Mouse (Mus musculus) monocyte, adult 2 months (primary cell): ENCODE results near the gene Dnm1.

Experiments used
- DNase-seq, 2 experiments: peaks; one replicate each; pipeline ENCODE4 v3.0.0; 2022; ENCODE audit warnings: low spot score in 2 of 2, low read depth in 1 of 2

Gene Dnm1

DNA sequence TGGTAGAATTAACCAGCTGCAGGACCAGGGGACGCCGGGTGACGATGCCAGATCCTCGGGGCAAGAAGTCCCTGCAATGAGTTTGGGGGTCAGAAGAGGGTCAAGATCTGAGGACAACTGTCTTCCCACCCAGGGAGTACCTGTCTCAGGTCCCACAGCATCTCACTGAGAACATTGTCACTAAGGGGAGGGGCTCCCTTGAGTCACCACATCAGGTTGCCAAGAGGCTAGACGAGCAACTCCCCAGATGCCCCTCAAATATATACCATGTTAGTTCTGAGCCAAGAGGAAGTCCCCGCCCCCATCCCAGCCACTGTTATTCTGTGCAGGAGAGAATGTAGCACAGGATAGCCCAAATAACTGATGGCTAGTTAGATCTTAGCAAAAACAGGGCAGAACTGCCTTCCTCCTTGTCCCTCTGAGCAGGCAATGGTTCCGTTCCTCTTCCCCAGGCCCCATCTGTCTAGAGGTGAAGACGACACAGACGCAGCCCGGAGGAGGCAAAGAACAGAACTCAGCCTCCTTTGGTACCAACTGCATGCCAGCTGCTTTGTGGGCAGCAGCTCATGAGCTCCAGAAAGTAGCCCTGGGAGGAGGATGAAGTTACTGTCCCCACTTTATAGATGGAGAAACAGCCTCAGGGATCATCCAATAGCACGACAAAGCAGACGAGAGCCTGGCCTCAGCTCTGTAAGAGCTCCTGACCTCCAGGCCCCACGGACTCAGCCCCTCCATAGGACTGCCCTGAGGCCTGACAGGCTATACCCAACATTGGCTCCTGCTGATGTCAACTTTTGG, 12.1 kb downstream of the Dnm1 start:
- no peak for DNase-seq

DNA sequence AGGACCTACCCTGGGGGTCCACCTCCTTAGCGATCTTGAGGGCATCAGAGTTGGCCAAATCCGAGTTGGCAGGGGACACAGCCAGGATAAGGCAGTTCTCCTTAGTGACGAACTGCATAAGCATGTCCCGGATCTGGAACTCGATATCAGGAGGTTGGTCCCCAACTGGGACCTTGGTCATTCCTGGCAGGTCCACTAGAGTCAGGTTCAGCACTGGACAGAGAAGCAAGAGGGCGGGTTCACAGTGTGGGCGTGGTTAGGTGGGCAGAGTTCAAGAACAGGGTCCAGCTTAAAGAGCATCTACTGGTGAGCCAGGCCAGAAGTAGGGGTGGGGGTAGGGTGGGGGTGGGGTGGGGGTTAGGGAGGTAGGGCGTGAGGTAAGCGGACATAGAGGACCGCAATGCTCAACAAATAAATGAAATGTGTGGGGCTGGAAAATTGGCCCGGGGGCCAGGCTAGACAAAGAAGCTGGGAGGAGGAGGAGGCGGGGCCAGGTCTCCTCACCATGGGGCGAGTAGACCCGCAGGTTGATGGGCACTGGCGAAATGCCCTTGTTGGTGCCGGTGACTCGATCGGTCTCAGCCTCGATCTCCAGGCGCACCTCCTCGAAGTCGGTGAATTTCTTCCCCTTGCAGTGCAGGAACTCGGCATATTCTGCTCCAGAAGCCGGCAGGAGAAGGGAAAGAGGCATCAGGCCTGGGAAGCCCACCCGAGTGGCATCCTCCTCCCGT, 13.1 kb downstream of the Dnm1 start:
- DNase-seq = no peak

GRCm38 (mm10) chr2:32335888-32336287, 17.2 kb downstream of the Dnm1 start:
- DNase-seq = no peak

DNA sequence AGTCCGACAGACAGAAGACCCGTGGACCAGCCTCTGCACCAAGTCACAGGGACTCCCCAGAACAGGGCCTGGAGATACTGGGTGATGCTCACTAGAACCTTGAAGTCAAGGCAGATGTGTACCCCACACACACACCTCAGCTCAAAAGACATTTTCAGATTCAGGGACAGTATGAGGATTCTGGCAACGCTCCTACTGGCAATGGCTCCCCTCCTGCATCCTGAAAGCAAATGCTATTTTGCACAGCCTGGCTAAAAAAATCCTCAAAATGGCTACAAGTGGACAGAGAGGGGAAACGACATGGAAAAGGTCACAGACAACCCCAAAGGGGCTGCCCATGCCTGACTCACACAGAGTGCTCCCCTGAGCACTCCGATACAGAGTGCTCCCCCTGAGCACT, 21.0 kb downstream of the Dnm1 start:
- DNase-seq = no peak

DNA sequence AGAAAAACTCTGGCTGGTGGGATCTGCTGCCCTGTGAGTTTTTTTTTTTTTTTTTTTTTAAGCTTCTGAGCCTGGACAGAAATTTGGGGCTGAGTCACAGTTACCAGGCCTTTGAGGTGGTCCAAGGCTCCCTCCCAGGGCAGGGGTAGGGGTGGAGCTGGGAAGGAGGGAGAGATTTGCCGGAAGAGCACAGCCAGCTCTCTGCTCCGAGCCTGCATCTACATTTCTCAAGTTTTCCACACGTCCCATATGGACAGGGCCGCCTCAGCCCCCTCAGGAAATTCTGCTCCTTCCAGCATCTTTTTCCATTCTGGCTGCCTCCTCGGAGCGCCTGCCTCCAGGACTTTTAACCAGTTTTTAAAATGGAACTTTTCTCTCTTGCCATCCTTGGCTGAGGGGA, 23.6 kb downstream of the Dnm1 start:
- DNase-seq = no peak

GRCm38 (mm10) chr2:32328911-32329460, 24.2 kb downstream of the Dnm1 start:
- no peak for DNase-seq

DNA sequence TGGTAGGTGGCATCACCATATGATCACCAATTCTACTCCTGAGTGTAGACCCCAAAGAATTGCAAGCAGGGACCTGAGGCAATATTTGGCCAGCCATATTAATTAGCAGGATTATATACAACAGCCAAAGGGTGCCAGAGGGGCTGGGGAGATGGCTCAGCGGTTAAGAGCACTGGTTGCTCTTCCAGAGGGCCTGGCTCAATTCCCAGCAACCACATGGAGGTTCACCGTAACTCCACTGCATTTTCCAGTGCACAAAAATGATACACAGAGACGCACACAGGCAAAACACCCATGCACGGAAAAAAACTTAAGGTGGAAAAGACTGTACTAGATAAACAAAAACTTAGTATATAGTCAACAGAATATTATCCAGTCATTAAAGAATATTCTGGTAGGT, 25.9 kb downstream of the Dnm1 start:
- DNase-seq = no peak

DNA sequence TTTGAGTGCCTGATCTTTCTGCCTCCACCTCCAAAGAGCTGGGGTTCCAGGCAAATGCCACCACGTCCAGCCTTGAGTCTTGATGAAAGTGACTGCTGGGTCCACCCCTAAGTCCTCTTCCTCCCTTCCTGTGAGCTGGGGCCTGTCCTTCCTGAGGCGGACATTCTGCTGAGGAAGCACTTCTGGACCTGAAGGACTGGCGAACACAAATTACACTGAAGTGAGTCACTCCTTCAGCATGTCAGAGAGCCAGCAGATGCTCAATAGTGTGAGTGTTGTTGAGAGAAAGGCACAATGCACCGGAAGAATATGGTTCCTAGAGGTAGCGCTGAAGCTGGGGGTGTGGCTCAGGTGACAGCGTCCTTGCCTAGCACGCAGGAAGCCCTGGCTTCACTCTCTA, 27.8 kb downstream of the Dnm1 start:
- no peak for DNase-seq

GRCm38 (mm10) chr2:32324322-32324721, 28.8 kb downstream of the Dnm1 start:
- no peak for DNase-seq

DNA sequence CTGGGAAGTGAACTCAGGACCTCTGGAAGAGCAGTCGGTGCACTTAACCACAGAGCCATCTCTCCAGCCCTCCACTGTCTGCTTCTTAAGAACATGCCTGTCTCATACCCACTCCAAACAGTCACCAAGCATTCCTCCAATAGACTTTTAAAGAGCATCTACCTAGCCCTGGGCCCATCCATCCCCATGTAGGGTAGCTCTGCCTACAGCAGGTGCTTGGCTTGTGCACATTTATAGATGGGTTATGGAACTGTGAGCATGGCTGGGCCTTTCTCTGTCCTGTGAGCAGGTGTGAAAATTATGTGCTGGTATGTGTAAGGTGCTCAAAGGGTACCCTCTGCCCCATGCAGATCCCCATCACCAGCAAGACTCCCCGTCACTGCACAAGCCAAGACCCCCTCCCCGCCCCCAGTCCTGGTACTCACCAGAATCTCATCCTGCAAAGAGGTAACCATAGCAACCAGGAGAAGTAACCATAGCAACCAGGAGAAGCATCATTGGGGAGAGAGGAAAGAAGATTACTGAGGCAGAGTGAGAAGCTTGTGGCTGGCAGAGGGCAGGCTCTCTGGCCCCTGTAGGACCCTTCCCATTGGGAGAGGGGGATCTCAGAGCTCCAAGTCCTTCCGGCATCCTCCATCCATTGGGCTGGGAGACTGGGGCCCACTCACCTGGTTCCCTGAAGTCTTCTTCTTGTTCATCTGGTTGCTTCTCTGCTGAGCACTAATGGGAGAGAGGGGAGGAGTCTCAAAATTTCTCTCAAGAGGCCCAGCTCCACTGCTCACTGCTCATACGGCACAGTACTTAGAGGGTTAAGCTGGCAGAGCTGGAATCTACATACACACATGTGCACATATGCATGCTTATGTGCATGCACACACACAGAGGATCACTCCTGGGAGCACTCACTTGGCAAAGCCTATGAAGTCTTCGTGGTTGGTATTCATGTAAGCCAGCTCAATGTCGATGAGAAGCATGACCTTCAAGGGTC, 30.1 kb downstream of the Dnm1 start:
- no peak for DNase-seq

- DNase-seq = no peak
These were observed 31.4 kb downstream of the Dnm1 start for GRCm38 (mm10) chr2:32321591-32322298.

- DNase-seq = no peak
These were observed 32.4 kb downstream of the Dnm1 start for GRCm38 (mm10) chr2:32320721-32321120.

DNA sequence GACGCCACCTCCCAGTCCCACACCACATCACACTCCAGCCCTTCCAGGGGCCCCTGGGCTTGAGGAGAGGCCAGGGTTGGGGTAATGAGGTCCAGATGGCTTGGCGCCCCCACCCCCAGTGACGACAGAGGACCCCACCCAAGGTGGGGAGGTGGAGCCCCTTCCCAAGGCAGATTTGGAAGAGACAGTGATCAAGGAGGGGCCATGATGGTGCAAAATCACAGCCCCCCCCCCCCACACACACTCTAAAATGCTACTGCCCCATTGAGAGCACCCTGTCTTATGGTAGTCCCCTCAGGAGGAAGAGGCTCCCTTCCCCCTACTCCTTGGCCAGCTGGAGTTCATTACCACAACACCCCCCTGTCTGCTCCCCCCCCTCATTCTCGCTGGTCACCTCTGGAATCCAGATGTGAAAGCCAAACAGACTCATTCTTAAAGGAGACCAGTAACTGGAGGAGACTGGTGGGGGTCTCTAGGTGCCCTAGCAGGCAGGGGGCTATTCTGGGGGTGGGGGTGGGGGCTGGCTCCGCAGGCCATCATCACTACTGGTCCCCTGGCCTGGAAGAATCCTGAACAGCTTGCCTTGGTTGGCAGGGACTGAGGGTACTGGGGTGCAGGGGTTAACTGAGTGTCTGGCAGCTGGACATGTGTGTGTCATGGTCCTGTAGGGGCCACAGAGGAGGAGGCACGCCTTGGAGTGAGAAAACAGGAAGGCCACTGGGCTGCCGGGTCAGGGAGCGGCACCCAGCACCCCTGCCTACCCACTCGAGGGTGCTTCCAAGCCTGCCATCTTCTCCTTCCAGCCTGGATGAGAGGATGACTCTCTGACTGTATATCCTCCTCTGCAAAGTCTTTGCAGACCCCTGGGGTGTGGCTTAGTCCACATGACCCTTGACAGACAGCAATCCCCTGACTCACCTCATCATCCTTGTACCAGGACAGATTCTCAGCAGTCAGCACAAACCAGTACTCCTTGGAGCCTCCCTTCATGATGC, 33.3 kb downstream of the Dnm1 start:
- no peak for DNase-seq

DNA sequence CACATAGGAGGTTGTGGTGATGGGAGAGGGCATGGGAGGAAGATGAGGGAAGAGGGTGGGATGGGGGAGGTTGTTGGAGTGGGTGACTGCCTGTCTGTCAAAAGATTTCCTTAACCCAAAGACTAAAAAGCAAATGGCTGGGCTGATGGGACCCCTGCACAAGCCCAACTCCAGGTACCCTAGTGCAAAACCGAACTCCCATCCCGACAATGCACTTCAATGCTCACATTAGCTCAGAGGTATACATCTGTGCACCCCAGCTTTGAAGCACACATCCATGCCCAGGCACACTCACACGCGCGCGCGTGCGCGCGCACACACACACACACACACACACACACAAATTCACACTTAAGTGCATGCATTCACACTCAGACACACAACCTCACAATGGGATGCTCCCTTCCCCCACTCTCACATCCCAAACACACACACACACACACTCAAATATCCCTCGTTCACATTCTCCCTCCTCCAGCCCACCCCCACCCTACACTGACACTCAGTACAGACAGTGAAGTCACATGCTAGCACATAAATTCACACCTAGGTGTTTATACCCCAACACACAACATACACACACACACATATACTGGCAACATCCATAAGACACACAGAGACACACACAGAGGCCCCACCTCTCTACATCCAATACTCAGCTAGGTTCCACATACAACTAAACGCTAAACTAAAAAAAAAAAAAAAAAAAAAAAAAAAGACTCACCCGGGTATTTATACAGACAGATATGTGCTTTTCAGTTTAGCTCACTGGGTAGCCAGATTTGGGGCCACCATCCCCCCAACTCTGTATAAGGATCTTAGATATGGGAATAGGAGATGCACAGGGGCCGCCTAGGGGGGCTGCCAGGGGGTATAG, 34.2 kb downstream of the Dnm1 start:
- DNase-seq = no peak

- DNase-seq = no peak
These were observed 35.2 kb downstream of the Dnm1 start for GRCm38 (mm10) chr2:32317791-32318417.

GRCm38 (mm10) chr2:32316887-32317656, 36.1 kb downstream of the Dnm1 start:
- no peak for DNase-seq

DNA sequence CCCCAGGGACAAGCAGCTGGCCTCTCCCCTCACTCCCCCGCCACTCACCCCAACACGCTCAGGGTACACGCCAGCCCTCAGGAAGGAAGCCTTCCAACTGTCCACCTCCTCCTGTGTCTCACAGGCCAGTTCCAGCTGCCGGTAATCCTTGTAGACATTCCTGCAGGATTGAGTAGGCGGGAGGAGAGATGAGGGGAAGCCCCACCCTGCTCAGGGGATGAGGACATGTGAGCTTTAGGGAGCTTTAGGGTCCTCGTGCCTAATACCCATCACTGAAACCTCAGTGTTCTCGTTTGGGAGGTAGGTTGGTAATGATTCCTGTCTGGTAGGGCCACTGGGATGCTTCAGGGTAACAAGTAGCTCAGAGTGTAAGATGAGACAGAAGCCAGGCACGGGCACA, 37.4 kb downstream of the Dnm1 start:
- no peak for DNase-seq
